Mouse (Mus musculus): ENCODE measurements at regions not wholly inside any gene's neighbourhood (a gene's known extent, or its start where the extent isn't known, plus 50 kb on each side); places are given as distances from the start of the nearest gene placed in this dataset.

DNA sequence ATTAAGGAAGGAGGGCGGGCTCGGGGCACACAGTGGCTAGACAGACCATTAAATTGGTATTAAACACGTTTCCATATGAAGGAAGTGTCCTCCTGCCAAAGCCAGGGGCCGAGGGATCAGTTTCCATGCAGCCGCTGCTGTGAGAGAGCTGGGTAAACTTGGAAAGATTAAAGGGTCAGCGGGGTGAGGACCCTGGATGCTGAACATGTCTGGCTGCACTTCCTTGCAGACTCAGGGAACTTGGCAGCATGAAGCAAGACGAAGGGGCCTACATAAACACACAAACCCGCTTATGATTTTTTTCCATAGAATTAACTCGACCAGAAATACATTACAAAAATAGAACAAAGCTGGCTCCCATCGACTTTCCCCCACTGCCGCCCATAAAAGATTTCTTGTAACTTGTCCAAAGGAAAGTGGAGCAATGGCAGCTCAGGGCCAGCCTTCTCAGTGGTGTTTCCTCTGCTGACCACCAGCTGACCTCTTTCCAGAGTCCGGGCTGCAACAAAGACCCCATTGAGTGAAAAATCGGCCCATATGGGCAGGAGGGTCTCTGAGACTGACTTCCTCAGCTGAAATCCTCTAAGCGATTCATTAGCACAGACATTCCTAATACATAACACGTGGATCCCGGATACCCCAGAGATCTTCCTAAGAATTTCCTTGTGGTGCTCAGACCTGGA is 141.0 kb upstream of the Tmc3 start:
- TF ChIP-seq POLR2A (IDR thresholded peaks at IDR 0.05; ENCODE audit: borderline replicate concordance, extremely low read depth, insufficient read depth, insufficient read length, poor library complexity, severe bottlenecking): no peak
- no peak for TF ChIP-seq CTCF (IDR thresholded peaks at IDR 0.05; ENCODE audit: borderline replicate concordance, extremely low read depth, insufficient read depth, insufficient read length)

All from brain, embryonic 14.5 days (tissue).